Mouse (Mus musculus): ENCODE data around the gene Ttc6. TPM values are rescaled to one million over a fixed set of nuclear protein-coding genes. Genes with fewer than 3 reads are reported as not detected.

Ttc6 gene
- polyA plus RNA-seq, 1 experiment: not detected

DNA sequence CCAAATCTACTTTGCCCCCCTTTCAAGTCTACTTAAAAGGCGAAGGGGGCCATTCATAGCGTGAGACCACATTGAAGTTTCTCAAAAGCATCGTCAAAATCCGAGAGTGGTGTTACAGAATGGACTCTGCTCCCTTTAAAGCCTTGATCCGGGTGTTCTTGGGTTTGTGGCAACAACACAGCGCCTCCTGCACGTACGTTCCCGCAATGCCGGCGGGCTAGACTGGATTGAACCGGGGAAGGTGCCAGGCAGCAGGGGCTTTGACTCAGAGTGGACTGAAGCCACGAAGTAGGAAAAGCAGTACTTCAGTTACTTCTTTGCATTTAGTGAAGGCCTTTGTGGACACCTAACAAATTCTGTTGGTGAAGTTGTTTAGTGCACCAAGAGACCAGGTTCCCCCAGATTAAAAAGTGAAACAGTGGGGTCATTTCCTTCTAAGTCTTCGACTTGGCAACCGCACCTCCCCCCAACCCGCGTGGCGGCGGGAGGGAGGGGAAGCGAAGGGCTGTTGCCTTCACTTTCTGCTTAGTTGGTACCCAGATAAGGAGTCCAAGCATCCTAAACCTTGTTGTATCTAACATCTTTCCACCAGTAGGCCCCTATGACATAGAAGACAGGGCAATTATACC is 15.4 kb upstream of the Ttc6 start:
- peaks cover 32% of the 10 kb centered on the region for H3K27me3 ChIP-seq (ENCODE audit: control insufficient read depth, insufficient read depth, insufficient read length)
- H3K36me3 ChIP-seq (ENCODE audit: control insufficient read depth, insufficient read depth): no peaks in the 10 kb centered on the region
- H3K79me3 ChIP-seq (ENCODE audit: low read depth): no peaks in the 10 kb centered on the region
- TF ChIP-seq CTCF (IDR thresholded peaks at IDR 0.05; ENCODE audit: control insufficient read depth, insufficient read depth, insufficient read length): no peak
- TF ChIP-seq CEBPB (IDR thresholded peaks at IDR 0.05; ENCODE audit: low read depth): no peak
- no peak for TF ChIP-seq USF1 (IDR thresholded peaks at IDR 0.05; ENCODE audit: low read depth)
- TF ChIP-seq MAX (IDR thresholded peaks at IDR 0.05): no peak
- no peak for TF ChIP-seq FOSL1 (IDR thresholded peaks at IDR 0.05; ENCODE audit: insufficient read depth, low read length, poor library complexity, severe bottlenecking)
- TF ChIP-seq MYOG (IDR thresholded peaks at IDR 0.05; ENCODE audit: control insufficient read depth, extremely low read depth, insufficient read length): no peak
- TF ChIP-seq MYOD1 (IDR thresholded peaks at IDR 0.05; ENCODE audit: control insufficient read depth, insufficient read length, low read depth): no peak
- no peaks in the 10 kb centered on the region for H3K79me2 ChIP-seq (ENCODE audit: control insufficient read depth, insufficient read depth)
- H3ac ChIP-seq (ENCODE audit: control insufficient read depth, insufficient read length, low read depth): no peak overlapping the region
- no peak overlapping the region for H3K4me3 ChIP-seq (ENCODE audit: insufficient read depth, poor library complexity, severe bottlenecking)

DNA sequence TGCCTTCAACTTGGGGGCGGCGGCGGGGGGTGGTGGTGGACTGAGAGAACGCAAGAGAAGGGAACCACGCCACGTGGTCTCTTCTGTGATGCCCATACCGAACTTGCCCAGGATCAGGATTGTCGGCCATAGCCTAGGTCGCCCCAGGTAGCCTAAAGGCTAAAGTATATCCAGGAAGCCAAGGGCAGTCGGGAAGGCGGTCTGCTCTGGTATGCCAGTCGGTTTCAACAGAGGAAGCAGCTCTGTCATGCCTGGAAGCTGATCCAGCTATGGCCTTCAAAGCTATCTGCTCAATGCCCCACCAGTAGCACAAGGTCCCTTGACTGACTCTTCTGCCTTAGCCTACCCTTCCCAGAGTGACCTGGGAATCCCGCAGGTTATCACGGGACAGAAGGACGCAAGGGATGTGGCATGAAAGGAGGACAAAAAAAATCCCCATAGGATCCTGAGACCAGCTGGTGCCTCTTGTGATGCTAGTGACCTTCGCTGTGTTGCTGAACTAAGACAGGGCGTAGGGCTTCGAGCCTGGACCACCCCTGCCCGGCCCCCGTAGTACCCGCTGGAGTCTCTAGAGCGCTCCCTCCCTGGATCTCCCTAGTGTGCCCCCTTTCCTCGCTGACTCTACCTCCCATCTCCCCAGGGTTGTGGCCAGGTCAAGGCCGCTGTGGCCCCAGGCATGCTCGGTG is 14.8 kb upstream of the Ttc6 start:
- no peak overlapping the region for H3K4me3 ChIP-seq (ENCODE audit: insufficient read depth, poor library complexity, severe bottlenecking)
- no peaks in the 10 kb centered on the region for H3K79me3 ChIP-seq (ENCODE audit: low read depth)
- H3K79me2 ChIP-seq (ENCODE audit: control insufficient read depth, insufficient read depth): no peaks in the 10 kb centered on the region
- no peak for TF ChIP-seq CEBPB (IDR thresholded peaks at IDR 0.05; ENCODE audit: low read depth)
- no peak for TF ChIP-seq FOSL1 (IDR thresholded peaks at IDR 0.05; ENCODE audit: insufficient read depth, low read length, poor library complexity, severe bottlenecking)
- TF ChIP-seq MAX (IDR thresholded peaks at IDR 0.05): no peak
- TF ChIP-seq MYOG (IDR thresholded peaks at IDR 0.05; ENCODE audit: control insufficient read depth, extremely low read depth, insufficient read length): no peak
- no peak for TF ChIP-seq USF1 (IDR thresholded peaks at IDR 0.05; ENCODE audit: low read depth)
- TF ChIP-seq CTCF (IDR thresholded peaks at IDR 0.05; ENCODE audit: control insufficient read depth, insufficient read depth, insufficient read length): no peak
- no peak for TF ChIP-seq MYOD1 (IDR thresholded peaks at IDR 0.05; ENCODE audit: control insufficient read depth, insufficient read length, low read depth)
- peaks cover 32% of the 10 kb centered on the region for H3K27me3 ChIP-seq (ENCODE audit: control insufficient read depth, insufficient read depth, insufficient read length)
- H3ac ChIP-seq (ENCODE audit: control insufficient read depth, insufficient read length, low read depth): no peak overlapping the region
- no peaks in the 10 kb centered on the region for H3K36me3 ChIP-seq (ENCODE audit: control insufficient read depth, insufficient read depth)

DNA sequence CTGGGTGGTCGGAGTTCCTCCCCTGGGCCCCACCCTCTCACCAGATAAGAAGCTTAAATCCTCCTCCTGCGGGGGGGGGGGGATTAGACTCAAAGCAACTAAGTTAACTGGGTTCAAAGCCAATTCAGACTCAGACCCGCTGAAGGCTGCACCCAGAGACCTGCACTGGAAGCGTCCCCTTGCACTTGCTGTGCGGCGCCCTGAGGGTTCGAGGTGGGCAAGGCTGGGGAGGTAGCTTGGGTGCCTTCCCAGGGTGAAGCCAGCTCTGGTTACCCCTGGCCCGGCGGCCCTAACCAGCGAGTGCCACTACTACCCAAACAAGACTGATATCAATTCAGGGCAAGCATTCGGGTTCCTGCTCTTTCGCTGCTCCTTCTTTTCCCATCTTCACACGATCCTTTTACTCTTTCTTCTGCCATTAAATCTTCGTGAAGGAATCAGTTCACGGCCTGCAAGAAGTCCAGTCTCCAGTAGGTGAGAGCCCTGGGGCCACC is 14.2 kb upstream of the Ttc6 start:
- Histone ChIP-seq H3ac (ENCODE audit: control insufficient read depth, insufficient read length, low read depth) (no peak overlapping the region), H3K79me3 (ENCODE audit: low read depth) (no peaks in the 10 kb centered on the region), H3K4me3 (ENCODE audit: insufficient read depth, poor library complexity, severe bottlenecking) (no peak overlapping the region), H3K27me3 (ENCODE audit: control insufficient read depth, insufficient read depth, insufficient read length) (peaks cover 32% of the 10 kb centered on the region), H3K79me2 (ENCODE audit: control insufficient read depth, insufficient read depth) (no peaks in the 10 kb centered on the region), H3K36me3 (ENCODE audit: control insufficient read depth, insufficient read depth) (no peaks in the 10 kb centered on the region)
- TF ChIP-seq CTCF (IDR thresholded peaks at IDR 0.05; ENCODE audit: control insufficient read depth, insufficient read depth, insufficient read length): no peak
- no peak for TF ChIP-seq MYOD1 (IDR thresholded peaks at IDR 0.05; ENCODE audit: control insufficient read depth, insufficient read length, low read depth)
- no peak for TF ChIP-seq MYOG (IDR thresholded peaks at IDR 0.05; ENCODE audit: control insufficient read depth, extremely low read depth, insufficient read length)
- no peak for TF ChIP-seq USF1 (IDR thresholded peaks at IDR 0.05; ENCODE audit: low read depth)
- no peak for TF ChIP-seq CEBPB (IDR thresholded peaks at IDR 0.05; ENCODE audit: low read depth)
- no peak for TF ChIP-seq MAX (IDR thresholded peaks at IDR 0.05)
- no peak for TF ChIP-seq FOSL1 (IDR thresholded peaks at IDR 0.05; ENCODE audit: insufficient read depth, low read length, poor library complexity, severe bottlenecking)

DNA sequence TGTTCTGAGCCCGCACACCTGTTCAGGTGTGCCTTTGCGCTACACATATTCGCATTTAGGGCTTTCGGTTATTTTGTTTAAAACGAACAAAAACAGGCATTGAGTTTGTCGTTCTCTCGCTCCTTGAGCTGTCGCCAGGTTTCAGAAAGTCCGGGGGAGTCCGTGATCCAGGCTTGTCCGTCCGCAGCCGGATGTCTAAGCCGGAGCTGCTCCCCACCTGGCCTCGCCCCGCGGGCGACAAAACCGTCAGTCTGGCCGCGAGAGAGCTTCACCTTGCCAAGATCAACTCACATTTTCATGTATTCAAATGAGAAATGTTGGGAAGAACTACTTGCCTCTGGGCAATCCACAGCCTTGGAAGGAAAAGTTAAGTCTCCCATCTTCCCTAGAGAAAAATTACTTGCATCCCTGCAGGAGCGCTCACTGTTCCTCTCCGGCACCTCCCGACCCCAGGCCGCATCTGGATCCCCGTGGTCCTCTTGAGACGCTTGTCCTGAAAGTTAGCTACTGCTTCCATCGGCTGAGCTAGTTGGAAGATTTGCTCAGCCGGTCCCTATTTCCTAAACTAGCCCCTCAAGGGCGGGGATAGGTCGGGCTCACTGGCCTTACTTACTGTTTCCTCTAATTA is 13.6 kb upstream of the Ttc6 start:
- no peaks in the 10 kb centered on the region for H3K36me3 ChIP-seq (ENCODE audit: control insufficient read depth, insufficient read depth)
- H3K79me3 ChIP-seq (ENCODE audit: low read depth): no peaks in the 10 kb centered on the region
- no peak overlapping the region for H3ac ChIP-seq (ENCODE audit: control insufficient read depth, insufficient read length, low read depth)
- no peaks in the 10 kb centered on the region for H3K79me2 ChIP-seq (ENCODE audit: control insufficient read depth, insufficient read depth)
- TF ChIP-seq FOSL1 (IDR thresholded peaks at IDR 0.05; ENCODE audit: insufficient read depth, low read length, poor library complexity, severe bottlenecking): no peak
- no peak for TF ChIP-seq CEBPB (IDR thresholded peaks at IDR 0.05; ENCODE audit: low read depth)
- no peak for TF ChIP-seq CTCF (IDR thresholded peaks at IDR 0.05; ENCODE audit: control insufficient read depth, insufficient read depth, insufficient read length)
- TF ChIP-seq MYOD1 (IDR thresholded peaks at IDR 0.05; ENCODE audit: control insufficient read depth, insufficient read length, low read depth): no peak
- no peak for TF ChIP-seq MAX (IDR thresholded peaks at IDR 0.05)
- peaks cover 32% of the 10 kb centered on the region for H3K27me3 ChIP-seq (ENCODE audit: control insufficient read depth, insufficient read depth, insufficient read length)
- H3K4me3 ChIP-seq (ENCODE audit: insufficient read depth, poor library complexity, severe bottlenecking): no peak overlapping the region

DNA sequence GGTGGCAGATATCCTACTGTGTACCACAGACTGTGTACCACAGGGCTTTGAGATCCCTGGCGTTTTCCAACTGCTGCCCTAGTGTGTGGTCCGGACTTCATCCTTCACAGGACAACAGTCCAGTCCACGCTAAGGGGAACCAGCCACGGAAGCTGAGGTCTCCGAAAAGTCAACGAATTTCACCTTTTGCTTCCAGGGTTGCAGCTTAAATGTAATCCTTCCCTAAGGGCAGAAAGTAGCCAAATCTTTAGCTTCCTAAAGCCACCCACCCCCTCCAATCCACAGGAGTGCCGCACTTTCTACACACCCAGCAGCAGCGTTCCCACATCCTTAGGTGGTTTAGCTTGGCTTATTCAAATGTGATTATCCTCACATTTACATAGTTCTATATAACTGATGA is 13.0 kb upstream of the Ttc6 start:
- Histone ChIP-seq H3K79me3 (ENCODE audit: low read depth) (no peaks in the 10 kb centered on the region), H3ac (ENCODE audit: control insufficient read depth, insufficient read length, low read depth) (no peak overlapping the region), H3K36me3 (ENCODE audit: control insufficient read depth, insufficient read depth) (no peaks in the 10 kb centered on the region), H3K27me3 (ENCODE audit: control insufficient read depth, insufficient read depth, insufficient read length) (peaks cover 26% of the 10 kb centered on the region), H3K79me2 (ENCODE audit: control insufficient read depth, insufficient read depth) (no peaks in the 10 kb centered on the region), H3K4me3 (ENCODE audit: insufficient read depth, poor library complexity, severe bottlenecking) (no peak overlapping the region)
- TF ChIP-seq CTCF (IDR thresholded peaks at IDR 0.05; ENCODE audit: control insufficient read depth, insufficient read depth, insufficient read length): no peak
- no peak for TF ChIP-seq CEBPB (IDR thresholded peaks at IDR 0.05; ENCODE audit: low read depth)
- TF ChIP-seq FOSL1 (IDR thresholded peaks at IDR 0.05; ENCODE audit: insufficient read depth, low read length, poor library complexity, severe bottlenecking): no peak
- no peak for TF ChIP-seq MYOD1 (IDR thresholded peaks at IDR 0.05; ENCODE audit: control insufficient read depth, insufficient read length, low read depth)
- no peak for TF ChIP-seq MAX (IDR thresholded peaks at IDR 0.05)
- TF ChIP-seq MYOG (IDR thresholded peaks at IDR 0.05; ENCODE audit: control insufficient read depth, extremely low read depth, insufficient read length): no peak
- no peak for TF ChIP-seq USF1 (IDR thresholded peaks at IDR 0.05; ENCODE audit: low read depth)

All from C2C12 (cell line).